Mouse (Mus musculus) lung, adult 2 months (tissue): ENCODE measurements at regions not wholly inside any gene's neighbourhood (a gene's known extent, or its start where the extent isn't known, plus 50 kb on each side); places are given as distances from the start of the nearest gene placed in this dataset.

Source experiments
- CTCF ChIP-seq: fragments of 200-500 bp; IDR thresholded peaks from 2 replicates; pipeline ENCODE4 v1.5.1; 2011; ENCODE audit warnings: mild to moderate bottlenecking, low read length, control low read depth; ENCODE audit not compliant: insufficient read depth
- POLR2A ChIP-seq: fragments of 200-500 bp; IDR thresholded peaks from 2 replicates; pipeline ENCODE4 v1.6.1; 2011; ENCODE audit warnings: low read depth, mild to moderate bottlenecking, control low read depth, low read length, borderline replicate concordance; ENCODE audit errors: extremely low read depth

DNA sequence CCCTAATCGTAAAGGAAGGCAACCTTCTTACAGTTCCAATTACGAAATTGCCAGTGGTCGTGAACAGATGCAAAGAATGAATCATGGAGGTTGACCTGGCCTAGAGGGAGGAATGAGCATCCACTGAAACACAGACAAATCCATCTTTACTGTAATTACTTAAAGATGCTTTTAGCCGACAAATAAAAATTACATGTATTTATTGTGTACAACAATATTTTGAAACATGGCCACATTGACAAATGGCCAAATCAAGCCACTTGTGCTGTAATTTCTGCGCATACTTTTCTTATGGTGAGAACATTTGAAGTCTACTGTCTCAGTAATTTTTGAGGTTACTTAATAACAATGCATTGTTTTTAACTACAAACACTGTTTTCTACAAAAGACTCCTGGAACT is 360.7 kb downstream of the Lpin1 start:
- TF ChIP-seq CTCF (no peak), POLR2A (no peak)
